Mouse (Mus musculus) kidney, adult 2 months (tissue): ENCODE results near the gene Adat1. TPM values are rescaled to one million over a fixed set of nuclear protein-coding genes. Genes with fewer than 3 reads are reported as not detected.

Experiments
- DNase-seq: peaks from one replicate; pipeline ENCODE4 v3.0.0; 2021
- H3K27ac ChIP-seq: fragments of 200-500 bp; 2 replicates; pipeline ENCODE4 v1.5.1; 2012; ENCODE audit warnings: low read depth, low read length, control low read depth, inconsistent platforms; ENCODE audit not compliant: insufficient read depth
- H3K27me3 ChIP-seq: fragments of 200-500 bp; replicated peaks from 2 replicates; pipeline ENCODE4 v1.6.1; 2012; ENCODE audit warnings: mild to moderate bottlenecking, moderate library complexity, low read length, inconsistent platforms; ENCODE audit not compliant: control insufficient read depth, insufficient read depth
- H3K36me3 ChIP-seq: fragments of 200-500 bp; 2 replicates; pipeline ENCODE4 v1.6.1; 2012; ENCODE audit warnings: mild to moderate bottlenecking, moderate library complexity, low read length, inconsistent platforms; ENCODE audit not compliant: control insufficient read depth, insufficient read depth
- H3K4me1 ChIP-seq: fragments of 200-500 bp; 2 replicates; pipeline ENCODE4 v1.6.1; 2011; ENCODE audit warnings: low read length; ENCODE audit not compliant: control insufficient read depth, insufficient read depth
- H3K4me3 ChIP-seq: fragments of 200-500 bp; 2 replicates; pipeline ENCODE4 v1.5.1; 2011; ENCODE audit warnings: mild to moderate bottlenecking, low read depth, low read length, control low read depth; ENCODE audit not compliant: insufficient read depth
- CTCF ChIP-seq: fragments of 200-500 bp; conservative IDR thresholded peaks from 2 replicates; pipeline ENCODE4 v1.5.1; 2011; ENCODE audit warnings: low read depth, mild to moderate bottlenecking, control low read depth, low read length, moderate library complexity, mixed read lengths; ENCODE audit not compliant: insufficient read depth, insufficient read length
- POLR2A ChIP-seq: fragments of 200-500 bp; IDR thresholded peaks from one replicate; pipeline ENCODE4 v1.6.1; 2011; ENCODE audit warnings: low read depth, low read length, control low read depth
- WGBS: fragments of 180-500 bp; shearing (Covaris S2); methylation state at CpG from one replicate; pipeline ENCODE4 v1.1.7; 2018; 5-methylcytosine and 5-hydroxymethylcytosine counted together
- polyA plus RNA-seq: library from polyadenylated mRNA; depleted of rRNA; stranded (reverse); fragments of >200 nt; gene quantifications from 2 replicates; pipeline ENCODE4 v1.2.3, GENCODE M21; 2012

Gene Adat1
- polyA plus RNA-seq, 1 experiment, result 3.3 TPM

DNA sequence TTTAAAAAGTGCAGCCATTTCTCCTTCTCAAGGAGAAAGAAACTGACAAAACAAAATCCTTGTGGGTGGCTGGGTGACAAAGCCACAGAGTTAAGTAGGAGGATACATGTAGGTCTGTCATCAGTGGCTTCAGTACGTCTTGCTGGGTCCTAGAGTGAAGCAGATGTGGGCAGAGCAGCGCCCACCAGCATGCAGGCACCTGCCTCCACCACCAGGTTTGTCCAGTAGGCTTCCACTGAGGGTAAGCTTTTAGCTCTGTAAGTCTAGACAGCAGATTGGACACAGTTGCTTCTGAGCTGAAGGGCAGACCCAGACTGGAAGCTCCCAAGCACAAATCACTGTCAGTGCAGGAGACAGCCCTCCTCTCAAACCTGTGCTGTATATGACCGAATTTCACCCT, 30.8 kb downstream of the Adat1 start:
- Histone ChIP-seq H3K27ac (no peak overlapping the region), H3K4me3 (no peak overlapping the region), H3K27me3 (no peaks in the 10 kb centered on the region), H3K4me1 (no peaks in the 10 kb centered on the region), H3K36me3 (no peaks in the 10 kb centered on the region)
- no peak for TF ChIP-seq POLR2A
- TF ChIP-seq CTCF, result no peak
- no peak for DNase-seq
- WGBS, result 75% methylated on average over 3 of the region's 3 CpGs

DNA sequence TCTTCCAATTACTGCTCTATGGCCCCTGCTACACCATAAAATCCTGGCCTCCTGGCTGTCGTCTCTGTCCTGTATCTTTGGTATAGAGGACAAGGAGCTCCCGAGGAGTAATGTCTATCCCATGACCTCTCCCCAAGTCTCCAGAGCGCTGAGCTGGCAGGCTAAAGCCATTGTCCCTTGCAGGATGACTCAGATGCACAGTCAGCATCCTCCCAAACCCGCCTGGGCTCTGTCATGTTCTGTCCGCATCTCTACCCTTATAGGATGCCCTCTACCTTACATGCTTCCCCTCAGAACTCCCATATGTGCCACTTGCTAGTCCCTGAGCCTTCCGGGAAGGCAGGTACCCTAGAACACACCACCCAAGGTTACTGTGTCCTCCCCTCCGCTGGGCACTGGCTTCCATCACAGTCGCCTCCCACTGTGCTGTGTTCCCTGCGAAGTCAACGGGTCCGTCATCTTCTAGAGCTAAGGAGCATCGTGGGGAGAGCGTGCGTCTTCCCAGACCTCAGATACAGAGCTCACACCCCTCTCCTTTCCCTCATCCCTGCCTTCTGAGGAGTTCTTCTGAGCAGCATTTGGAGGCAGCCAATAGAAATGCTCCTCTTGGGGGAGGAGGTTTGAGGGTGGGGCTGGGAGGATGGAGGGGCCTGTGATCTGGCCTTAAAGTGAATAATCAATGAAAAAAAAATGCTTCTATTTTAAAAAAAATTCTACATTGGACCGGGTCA, 31.3 kb downstream of the Adat1 start:
- H3K36me3 ChIP-seq, result no peaks in the 10 kb centered on the region
- H3K27ac ChIP-seq, result no peak overlapping the region
- no peak for DNase-seq
- H3K27me3 ChIP-seq, result no peaks in the 10 kb centered on the region
- TF ChIP-seq POLR2A, result no peak
- TF ChIP-seq CTCF, result no peak
- H3K4me3 ChIP-seq, result no peak overlapping the region
- no peaks in the 10 kb centered on the region for H3K4me1 ChIP-seq
- 75% methylated on average over 15 of the region's 15 CpGs for WGBS

DNA sequence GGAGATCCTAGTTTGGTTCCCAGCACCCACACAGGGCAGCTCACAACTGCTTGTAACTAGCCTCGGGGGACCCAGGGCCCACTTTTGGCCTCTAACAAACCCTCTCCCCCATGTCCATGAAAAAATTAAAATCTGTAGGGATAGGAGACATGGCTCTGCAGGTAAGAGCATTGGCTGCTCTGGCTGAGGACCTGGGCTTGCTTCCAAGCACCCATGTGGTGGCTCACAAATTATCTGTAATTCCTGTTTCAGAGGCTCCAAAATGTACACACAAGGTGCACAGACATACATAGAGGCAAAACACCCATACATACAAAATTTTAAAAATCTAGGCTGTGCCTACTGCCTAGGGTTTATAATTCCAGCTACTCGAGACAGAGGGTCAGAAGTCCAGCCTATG, 34.9 kb downstream of the Adat1 start:
- WGBS, result 87% methylated on average over 2 of the region's 2 CpGs
- H3K27ac ChIP-seq, result no peak overlapping the region
- H3K4me1 ChIP-seq, result no peaks in the 10 kb centered on the region
- TF ChIP-seq POLR2A (no peak), CTCF (no peak)
- no peak for DNase-seq
- H3K36me3 ChIP-seq, result no peaks in the 10 kb centered on the region; the same call in 1 of the 2 replicates
- H3K4me3 ChIP-seq, result no peak overlapping the region
- H3K27me3 ChIP-seq, result no peaks in the 10 kb centered on the region

DNA sequence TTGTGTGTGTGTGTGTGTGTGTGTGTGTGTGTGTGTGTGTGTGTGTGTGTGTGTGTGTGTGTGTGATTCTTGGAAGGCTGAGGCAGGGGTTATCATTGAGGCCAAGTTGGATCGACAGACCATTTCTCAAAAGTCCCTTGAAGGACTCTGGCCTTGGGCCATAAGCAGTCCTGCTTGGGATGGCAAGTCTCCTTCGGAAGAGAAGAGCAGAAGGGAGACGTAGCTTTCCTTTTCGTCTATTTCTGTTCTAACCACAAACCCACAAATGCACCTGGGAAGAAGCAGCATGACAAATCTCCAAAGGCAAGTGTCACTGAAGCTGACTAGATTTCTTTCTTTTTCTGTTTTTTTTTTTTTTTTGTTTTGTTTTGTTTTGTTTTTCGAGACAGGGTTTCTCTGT, 36.2 kb downstream of the Adat1 start:
- no peak for TF ChIP-seq CTCF
- no peak for TF ChIP-seq POLR2A
- WGBS, result 88% methylated on average over 5 of the region's 5 CpGs
- Histone ChIP-seq H3K4me1 (no peaks in the 10 kb centered on the region), H3K36me3 (no peaks in the 10 kb centered on the region; the same call in 1 of the 2 replicates), H3K4me3 (no peak overlapping the region), H3K27me3 (no peaks in the 10 kb centered on the region), H3K27ac (no peak overlapping the region)
- no peak for DNase-seq

DNA sequence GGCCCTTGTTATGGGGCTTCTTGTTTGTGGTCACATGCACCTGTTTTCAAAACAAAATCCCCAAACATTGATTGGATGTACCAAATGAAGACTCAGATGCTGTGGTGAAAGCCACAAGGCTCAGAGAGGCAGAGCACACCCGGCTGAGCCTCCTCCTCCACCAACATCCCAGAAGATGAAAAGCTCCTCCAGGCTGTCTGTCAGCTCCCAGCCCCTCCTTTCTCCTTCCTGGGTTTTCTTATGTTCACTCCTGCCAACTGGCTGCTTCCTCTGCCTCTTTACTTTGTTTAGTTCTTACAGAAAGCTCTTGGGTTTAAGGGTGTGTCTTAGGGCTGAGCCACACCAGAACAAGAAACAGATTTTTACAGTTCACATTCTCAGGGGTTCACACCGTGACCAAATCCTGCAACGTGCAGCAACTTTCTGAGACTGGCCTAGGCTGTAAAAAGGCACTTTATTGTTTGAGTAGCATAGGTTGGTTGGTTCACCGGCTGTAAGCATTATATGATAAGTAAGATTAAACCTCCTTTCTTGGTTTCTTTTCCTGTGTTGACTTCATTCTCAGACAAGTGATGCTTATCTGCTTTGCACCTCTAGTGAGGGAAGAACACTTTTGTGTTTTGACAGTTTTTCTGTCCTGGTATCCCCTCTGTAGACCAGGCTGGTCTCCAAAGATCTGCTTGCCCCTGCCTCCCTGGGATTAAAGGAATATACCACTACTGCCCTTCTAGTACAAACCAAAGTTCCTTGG, 37.1 kb downstream of the Adat1 start:
- no peaks in the 10 kb centered on the region for H3K4me1 ChIP-seq
- WGBS, result 81% methylated on average over 4 of the region's 4 CpGs
- TF ChIP-seq CTCF (no peak), POLR2A (no peak)

DNA sequence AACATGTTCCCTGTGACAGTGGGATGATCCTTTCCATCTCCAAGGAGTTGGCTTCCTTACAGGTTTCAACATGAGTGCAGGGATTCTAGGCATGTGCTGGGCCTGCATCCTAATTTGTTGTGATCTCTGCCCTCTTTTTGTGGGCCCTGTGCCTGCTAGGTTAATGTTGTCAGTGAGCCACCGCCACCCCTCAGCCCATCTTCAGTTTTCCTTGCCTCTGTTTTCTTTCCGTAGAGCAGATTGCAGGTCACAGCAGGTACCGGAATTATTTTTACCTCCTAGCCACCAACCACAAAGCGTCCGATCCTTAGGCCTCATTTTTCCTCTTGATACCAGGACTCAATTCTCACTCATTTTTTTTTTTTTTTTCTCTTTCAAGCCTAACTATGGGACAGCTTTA, 40.2 kb downstream of the Adat1 start:
- DNase-seq, result no peak
- Histone ChIP-seq H3K27me3 (no peaks in the 10 kb centered on the region), H3K27ac (no peak overlapping the region), H3K4me1 (no peaks in the 10 kb centered on the region), H3K36me3 (peaks cover 2% of the 10 kb centered on the region; the same call in 1 of the 2 replicates), H3K4me3 (no peak overlapping the region)
- WGBS, result 93% methylated on average over 5 of the region's 5 CpGs
- no peak for TF ChIP-seq CTCF
- TF ChIP-seq POLR2A, result no peak

More for the DNA sequence above, 37.1 kb downstream of the Adat1 start:
- H3K4me3 ChIP-seq, result no peak overlapping the region
- H3K36me3 ChIP-seq, result no peaks in the 10 kb centered on the region; the same call in 1 of the 2 replicates
- DNase-seq, result no peak
- no peak overlapping the region for H3K27ac ChIP-seq
- no peaks in the 10 kb centered on the region for H3K27me3 ChIP-seq

DNA sequence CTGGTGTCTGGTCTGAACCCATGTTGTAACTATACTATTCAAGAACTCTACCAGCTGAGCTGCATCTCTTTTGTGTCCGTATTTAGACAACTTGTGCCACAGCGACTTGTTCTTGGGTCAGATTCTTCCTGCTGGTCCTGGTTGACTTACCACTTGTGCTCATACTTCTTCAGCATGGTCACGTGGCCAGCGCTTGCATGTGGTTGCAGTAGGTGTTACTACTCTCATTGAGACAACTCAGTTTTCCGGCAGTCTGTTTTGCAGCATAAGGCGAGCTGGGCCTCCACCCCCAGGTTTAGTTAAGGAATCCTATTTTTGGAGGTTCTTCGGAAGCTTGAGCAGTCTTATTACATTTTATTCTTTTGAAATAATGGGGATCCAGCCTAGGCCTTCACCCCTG, 40.8 kb downstream of the Adat1 start:
- DNase-seq, result no peak
- no peak for TF ChIP-seq POLR2A
- no peak for TF ChIP-seq CTCF
- H3K27me3 ChIP-seq, result no peaks in the 10 kb centered on the region
- H3K4me3 ChIP-seq, result no peak overlapping the region
- H3K27ac ChIP-seq, result no peak overlapping the region
- no peaks in the 10 kb centered on the region for H3K4me1 ChIP-seq
- H3K36me3 ChIP-seq, result peaks cover 2% of the 10 kb centered on the region; the same call in 1 of the 2 replicates
- 91% methylated on average over 7 of the region's 7 CpGs for WGBS
